Mouse (Mus musculus): Measurements from ENCODE around the gene Rgs14.

Rgs14 gene

DNA sequence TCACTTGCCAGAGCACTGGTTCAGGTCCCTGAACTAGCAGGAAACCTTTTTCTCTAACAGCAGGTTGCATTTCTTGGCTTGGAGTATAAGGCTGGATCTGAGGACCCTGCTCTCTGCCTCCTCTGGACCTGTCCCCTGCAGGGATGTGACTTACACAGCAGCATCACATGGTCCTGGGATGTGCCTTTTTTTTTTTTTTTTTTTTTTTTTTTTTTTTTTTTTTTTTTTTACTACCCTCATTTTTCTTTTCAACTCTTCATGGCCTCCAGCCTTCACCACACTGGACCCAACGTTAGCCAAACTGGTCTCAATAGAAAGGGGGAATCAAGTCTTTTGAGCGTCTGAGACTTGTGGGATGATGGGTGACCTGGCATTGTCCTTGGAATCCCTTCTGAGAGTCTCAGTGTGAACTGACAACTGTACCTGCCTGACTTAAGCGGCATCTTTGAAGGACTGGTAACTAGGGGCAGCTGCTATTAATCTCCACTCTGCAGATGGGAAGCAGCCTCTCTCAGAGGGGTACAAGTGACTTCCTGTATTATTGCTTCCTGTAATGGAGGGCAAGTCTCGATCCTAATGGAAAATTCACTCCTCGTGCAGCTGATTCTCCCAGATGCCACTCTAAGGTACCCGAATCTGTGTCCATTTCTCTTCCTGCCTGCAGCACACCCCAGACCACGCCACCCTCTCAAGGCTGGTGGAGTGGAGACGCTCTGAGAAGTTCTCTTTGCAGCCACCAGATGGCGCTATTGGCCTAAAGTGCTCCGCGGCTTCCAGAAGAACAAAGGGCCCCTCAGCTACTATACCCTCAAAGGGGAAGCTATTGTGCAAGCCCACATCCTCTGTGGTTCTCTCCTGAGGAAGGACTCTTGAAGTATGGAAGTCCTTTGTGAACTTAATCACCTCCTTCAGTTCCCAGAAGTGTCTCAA, 35.6 kb downstream of the Rgs14 start:
- peak; percentile 93 for DNase-seq

DNA sequence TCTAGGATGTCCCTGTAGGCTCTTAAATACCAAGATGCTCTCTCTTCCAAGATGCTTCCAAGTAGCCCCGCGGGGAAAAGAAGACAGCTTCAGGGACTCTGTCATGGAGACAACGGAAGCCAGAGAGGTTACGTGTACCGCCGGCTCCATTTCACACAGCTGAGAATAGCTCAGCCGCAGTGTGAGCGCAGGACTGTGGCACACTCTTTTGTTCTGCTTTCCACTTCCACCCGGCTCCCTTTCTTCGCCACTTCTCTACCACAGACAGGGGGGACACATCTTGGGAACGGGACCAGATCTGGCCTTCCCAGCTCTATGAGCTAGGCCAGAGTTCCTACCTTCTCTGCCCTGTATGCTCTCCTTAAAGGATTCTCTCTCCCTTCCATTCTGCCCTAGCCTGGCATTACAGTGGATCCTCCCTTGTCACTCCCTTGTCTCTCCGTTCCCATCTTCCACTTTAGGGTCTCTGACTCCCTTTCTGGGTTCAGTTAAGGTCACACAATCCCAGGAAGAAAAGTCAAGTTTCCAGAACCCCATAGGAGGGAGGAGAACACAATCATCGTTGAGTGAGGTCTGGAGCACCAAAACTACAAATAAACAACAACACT, 36.4 kb downstream of the Rgs14 start:
- DNase-seq: peak; percentile 77

GRCm38 (mm10) chr13:55407341-55407740, 37.8 kb downstream of the Rgs14 start:
- no peak for DNase-seq

DNA sequence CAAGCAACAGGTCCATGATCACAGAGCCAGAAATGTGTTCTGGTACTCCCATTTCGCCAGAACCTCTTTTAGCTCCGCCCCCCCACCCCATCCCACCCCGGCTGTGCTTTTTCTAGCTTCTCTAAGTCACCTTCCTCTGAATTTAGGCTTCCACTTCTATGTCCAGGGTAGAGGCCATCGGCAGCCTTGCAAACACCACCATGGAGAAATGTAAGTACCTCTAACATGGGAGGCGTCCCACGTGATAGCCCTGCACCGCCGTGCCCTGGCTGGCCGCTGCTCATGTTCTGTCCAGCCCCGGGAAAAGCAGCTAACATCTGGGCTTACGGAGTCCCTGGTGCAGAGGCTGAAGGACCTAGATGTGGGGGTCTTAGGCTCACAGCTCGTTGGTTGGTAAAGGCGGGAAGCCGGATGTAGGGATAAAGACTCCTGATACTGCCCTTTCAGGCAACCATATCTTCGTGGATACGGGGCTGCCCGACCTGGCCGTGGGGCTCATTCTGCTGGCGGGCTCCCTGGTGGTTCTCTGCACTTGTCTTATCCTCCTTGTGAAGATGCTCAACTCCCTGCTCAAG, 39.1 kb downstream of the Rgs14 start:
- DNase-seq: no peak

- no peak for DNase-seq
Measured at GRCm38 (mm10) chr13:55411826-55412225, 42.3 kb downstream of the Rgs14 start.

DNA sequence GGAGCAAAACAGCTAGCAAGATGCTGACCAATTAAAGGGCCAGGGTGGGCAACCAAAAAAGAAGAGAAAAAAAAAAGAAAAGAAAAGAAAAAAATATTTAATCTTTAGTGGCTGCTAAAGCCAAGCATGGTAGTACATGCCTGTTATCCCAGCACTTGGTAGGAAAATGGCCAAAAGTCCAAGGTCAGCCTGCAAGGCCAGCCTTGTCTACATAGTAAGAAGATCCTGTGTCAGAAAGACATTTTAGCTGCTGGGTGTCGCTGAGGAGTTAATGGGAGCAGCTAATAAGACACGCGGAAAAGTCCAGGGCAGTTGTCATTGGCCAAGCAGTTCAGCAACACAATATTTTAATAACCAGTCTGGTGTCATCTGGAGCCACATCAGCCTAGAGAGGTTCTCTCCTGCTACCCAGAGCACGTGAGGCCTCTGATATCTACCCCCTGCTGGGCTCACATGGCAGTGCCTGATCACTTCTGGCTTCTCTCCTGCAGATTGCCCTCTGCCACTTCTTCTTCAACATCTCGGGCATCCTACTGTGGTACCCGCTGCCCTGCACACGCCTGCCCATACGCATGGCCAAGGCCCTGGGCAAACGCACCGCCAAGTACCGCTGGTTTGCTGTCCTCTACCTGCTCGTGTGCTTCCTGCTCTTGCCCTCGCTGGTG, 43.2 kb downstream of the Rgs14 start:
- DNase-seq: peak; percentile 43

DNA sequence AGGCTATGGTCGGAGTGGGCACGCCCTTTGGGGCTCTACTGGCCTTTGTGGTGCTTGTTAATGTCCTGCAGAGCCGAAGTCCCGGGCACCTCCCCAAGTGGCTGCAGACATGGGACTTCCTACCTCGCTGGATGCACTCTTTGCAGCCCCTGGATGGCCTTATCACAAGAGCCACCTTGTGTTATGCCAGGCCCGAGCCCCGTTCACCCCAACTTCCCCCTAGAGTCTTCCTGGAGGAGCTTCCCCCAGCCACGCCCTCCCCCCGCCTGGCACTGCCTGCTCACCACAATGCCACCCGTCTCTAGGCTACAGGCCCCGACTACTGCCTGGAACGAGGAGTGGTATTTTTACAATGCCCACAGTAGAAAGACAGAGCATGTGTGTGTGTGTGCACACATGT, 43.8 kb downstream of the Rgs14 start:
- DNase-seq: no peak

DNA sequence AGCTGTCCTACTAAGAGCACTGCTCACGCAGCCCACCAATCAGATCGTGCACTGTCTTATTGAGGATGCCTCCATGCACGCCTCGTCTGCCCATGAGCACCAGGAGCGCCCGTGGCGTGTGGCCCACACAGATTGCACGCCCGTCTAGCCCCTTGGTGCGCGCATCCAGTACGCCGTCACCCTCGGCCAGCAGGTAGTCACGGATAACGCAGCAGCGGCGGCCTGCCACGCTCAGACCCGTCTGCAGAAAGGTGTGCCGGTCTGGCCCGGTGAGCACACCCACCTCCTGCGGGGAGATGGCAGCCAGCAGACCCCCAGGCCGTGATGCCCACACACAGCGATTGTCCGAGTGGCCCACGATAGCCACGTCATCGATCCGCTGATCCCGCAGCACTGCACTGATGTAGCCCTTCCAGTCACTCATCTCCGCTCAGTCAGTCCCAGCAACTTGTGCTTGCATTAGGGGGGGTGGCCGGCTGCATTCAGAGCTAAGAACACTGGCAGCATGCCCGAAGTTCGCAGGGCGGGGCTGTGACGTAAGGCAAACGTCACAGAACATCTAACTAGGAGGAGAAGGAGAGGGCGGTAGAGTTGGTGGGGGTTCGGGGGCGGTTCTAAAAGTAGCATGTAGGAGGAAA, 45.3 kb downstream of the Rgs14 start, which contains the start of gene Pfn3:
Pfn3 (minus strand) TSS at position 490 of the 638 bp plus-strand sequence.
- no peak for DNase-seq

DNA sequence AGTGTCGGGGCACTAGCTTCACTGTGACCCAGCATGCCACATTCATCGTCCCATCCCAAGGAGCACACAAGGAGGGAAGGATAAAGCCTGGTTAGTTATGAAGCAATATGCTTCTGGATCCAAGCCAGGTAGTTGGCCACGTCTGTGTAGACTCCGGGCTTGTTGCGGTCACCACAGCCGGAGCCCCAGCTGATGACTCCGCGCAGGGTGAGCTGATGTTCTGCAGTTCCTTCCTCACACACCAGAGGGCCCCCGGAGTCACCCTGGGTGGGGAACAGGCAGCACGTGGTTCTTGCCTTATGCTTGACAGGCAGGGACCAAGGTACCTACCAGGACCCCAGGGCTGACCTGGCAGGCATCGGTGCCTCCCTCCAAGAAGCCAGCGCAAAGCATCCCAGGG, 48.5 kb downstream of the Rgs14 start:
- DNase-seq: peak; percentile 97

DNA sequence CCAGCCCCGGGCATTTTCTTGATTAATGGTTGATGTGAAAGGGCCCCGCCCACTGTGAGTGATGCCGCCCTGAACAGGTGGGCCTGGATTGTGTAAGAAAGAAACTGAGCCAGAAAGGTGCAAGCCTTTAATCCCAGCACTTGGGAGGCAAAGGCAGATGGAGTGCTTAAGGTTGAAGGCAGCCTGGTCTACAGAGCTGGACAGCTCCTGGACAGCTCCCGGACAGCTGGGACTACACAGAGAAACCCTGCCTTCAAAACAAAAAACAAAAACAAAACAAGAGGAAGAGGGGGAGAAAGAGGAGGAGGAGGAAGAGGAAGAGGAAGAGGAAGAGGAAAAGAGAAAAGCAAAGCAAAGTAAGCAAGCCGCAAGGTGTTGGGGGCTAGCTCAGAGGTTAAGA, 49.6 kb downstream of the Rgs14 start:
- no peak for DNase-seq

DNA sequence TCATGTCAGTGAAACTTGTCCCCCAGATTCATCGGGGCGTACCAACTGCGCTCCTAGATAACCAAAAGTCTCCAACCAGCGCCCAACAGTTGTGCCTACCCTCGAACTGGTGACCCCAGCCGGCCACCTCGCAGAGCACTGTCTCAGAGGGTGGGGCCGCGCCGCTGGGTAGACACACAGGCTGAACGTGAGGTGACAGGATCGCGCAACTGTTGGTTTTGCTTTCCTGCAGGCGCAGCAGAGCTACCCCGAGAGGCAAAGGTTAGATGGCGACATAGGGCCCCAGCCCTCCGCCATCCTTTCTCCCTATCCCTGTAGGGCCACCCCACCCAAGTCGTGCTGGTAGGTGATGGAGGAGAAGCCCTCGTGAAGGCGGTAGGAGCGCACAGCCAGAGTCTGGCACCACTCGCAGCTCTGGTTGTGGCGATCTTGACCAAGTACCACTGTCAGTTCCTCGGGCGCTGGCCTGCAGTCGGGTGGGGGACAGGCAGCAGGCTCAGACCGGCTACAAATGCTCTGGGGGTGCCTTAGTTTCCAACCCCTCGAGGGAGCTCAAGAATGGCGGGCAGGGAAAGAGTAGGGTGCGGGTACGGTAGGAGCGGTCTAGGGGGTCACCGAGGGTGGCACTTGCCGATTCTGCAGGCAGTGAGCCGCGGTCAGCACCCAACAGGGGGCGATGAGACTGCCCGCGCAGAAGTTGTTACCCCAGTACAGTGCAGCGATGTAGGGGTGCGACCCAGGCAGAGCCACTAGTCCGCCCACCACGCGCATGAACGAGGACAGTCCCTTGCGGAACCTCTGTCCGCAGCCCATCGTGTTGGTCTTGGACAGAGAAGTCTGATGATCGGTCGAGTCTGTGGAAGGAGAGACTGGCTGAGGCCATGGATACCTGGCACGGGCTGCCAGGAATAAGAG, 50.7 kb downstream of the Rgs14 start:
- peak; percentile 58 for DNase-seq

GRCm38 (mm10) chr13:55420933-55421800, 51.6 kb downstream of the Rgs14 start:
- peak; percentile 89 for DNase-seq

GRCm38 (mm10) chr13:55426613-55427012, 57.1 kb downstream of the Rgs14 start, which contains the start of gene F12:
Gene F12, minus strand, starts transcription at chr13:55426793.
- no peak for DNase-seq

DNA sequence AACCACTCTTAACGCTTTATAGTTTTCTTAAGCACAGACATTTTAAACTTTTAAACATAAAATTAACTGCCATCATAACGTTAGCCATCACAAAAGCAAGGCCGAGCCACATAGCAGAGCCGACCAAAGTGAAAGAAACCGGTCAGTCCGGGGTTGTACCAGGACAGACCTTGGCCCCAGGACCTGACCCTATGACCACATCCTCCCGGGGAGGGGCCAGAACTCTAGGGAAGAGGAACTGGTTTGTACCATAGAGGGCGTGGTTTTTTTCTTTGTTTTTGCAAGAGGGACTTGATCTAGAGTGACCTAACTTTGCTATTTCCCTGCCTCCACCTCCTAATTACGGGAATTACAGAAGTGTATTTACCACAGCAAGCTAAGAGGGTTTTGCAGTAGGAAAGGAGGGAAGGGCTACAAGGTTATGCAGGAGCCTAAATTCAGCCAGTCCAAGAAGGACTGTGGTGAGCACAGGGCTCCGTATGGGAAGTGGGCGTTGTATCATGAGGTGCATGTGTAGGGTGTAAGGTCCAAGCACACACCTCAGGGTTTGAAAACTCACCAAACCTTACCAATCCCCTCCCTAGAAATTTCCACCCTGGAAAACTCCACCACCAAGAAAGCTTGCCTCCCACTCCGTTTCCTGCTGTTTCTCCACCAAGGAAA, 59.8 kb downstream of the Rgs14 start:
- DNase-seq: no peak

GRCm38 (mm10) chr13:55430566-55430965, 61.0 kb downstream of the Rgs14 start:
- no peak for DNase-seq

GRCm38 (mm10) chr13:55431889-55432685, 62.6 kb downstream of the Rgs14 start:
- peak; percentile 52 for DNase-seq
